Mouse (Mus musculus) heart, postnatal 0 days (tissue): ENCODE measurements at regions not wholly inside any gene's neighbourhood (a gene's known extent, or its start where the extent isn't known, plus 50 kb on each side); places are given as distances from the start of the nearest gene placed in this dataset.

Experiments
- CTCF ChIP-seq: IDR thresholded peaks from 2 replicates; pipeline ENCODE4 v1.5.1; 2016; ENCODE audit warnings: antibody characterized with exemption, control low read depth, low read depth
- EP300 ChIP-seq: IDR thresholded peaks from 2 replicates; pipeline ENCODE4 v1.6.1; 2016; ENCODE audit warnings: antibody characterized with exemption, low read depth

- TF ChIP-seq CTCF (no peak), EP300 (no peak)
Measured at GRCm38 (mm10) chr10:17482751-17483150, 240.3 kb upstream of the Cited2 start.
